Mouse (Mus musculus) hindbrain, postnatal 0 days (tissue): ENCODE results near the gene Grb10. TPM values are rescaled to one million over a fixed set of nuclear protein-coding genes. Genes with fewer than 3 reads are reported as not detected.

Experiments used
- ATAC-seq: fragments of 200-750 bp; cut with Nextera tagmentation; 2 replicates; pipeline ENCODE4 v1.8.0; 2017; ENCODE audit warnings: mild to moderate bottlenecking, moderate TSS enrichment, moderate library complexity
- DNase-seq: peaks from one replicate; pipeline ENCODE4 v3.0.0-alpha.2; 2015; ENCODE audit warnings: low spot score
- H3K27ac ChIP-seq: fragments of 300-500 bp; sonication (generic); 2 replicates; pipeline ENCODE4 v1.5.1; 2014; ENCODE audit warnings: mild to moderate bottlenecking
- H3K27me3 ChIP-seq: fragments of 300-500 bp; sonication (generic); 2 replicates; pipeline ENCODE4 v1.6.1; 2014; ENCODE audit warnings: low read length, mixed read lengths; ENCODE audit not compliant: insufficient read depth
- H3K36me3 ChIP-seq: fragments of 300-500 bp; sonication (generic); 2 replicates; pipeline ENCODE4 v1.6.1; 2014; ENCODE audit warnings: low read length, mixed read lengths; ENCODE audit not compliant: insufficient read depth
- H3K4me1 ChIP-seq: fragments of 300-500 bp; sonication (generic); 2 replicates; pipeline ENCODE4 v1.6.1; 2014; ENCODE audit warnings: antibody characterized with exemption, low read length, mixed read lengths; ENCODE audit not compliant: insufficient read depth
- H3K4me2 ChIP-seq: fragments of 300-500 bp; sonication (generic); 2 replicates; pipeline ENCODE4 v1.6.1; 2014; ENCODE audit warnings: low read depth, mild to moderate bottlenecking, low read length, moderate library complexity, mixed read lengths
- H3K4me3 ChIP-seq: fragments of 300-500 bp; sonication (generic); 2 replicates; pipeline ENCODE4 v1.5.1; 2014; ENCODE audit warnings: low read length
- H3K9ac ChIP-seq: fragments of 300-500 bp; sonication (generic); replicated peaks from 2 replicates; pipeline ENCODE4 v1.6.1; 2014; ENCODE audit warnings: mild to moderate bottlenecking, low read length, moderate library complexity, mixed read lengths
- H3K9me3 ChIP-seq: fragments of 300-500 bp; sonication (generic); 2 replicates; pipeline ENCODE4 v1.6.1; 2016; ENCODE audit warnings: low read length, mixed read lengths
- CTCF ChIP-seq: IDR thresholded peaks from 2 replicates; pipeline ENCODE4 v1.5.1; 2016; ENCODE audit warnings: antibody characterized with exemption, control low read depth, low read depth
- WGBS: fragments of 180-500 bp; shearing (Covaris S2); extraction: QIAGEN DNeasy Blood & Tissue Kit; methylation state at CpG from one replicate; pipeline ENCODE4 v1.1.7; 2014; 5-methylcytosine and 5-hydroxymethylcytosine counted together
- polyA plus RNA-seq: library from polyadenylated mRNA; unstranded; fragments of >200 nt; fragmentation: Nextera tagmentation; extraction: Ambion mirVana; gene quantifications from 2 replicates; pipeline ENCODE4 v1.2.1, GENCODE M21; 2015
- total RNA-seq: library from RNA; depleted of rRNA; stranded (reverse); fragments of >200 nt; gene quantifications from 2 replicates; pipeline ENCODE4 v1.2.3, GENCODE M21; 2014

Grb10 gene
- total and polyA plus RNA-seq, 2 experiments from 2014 or later: 48.7 to 111 TPM

DNA sequence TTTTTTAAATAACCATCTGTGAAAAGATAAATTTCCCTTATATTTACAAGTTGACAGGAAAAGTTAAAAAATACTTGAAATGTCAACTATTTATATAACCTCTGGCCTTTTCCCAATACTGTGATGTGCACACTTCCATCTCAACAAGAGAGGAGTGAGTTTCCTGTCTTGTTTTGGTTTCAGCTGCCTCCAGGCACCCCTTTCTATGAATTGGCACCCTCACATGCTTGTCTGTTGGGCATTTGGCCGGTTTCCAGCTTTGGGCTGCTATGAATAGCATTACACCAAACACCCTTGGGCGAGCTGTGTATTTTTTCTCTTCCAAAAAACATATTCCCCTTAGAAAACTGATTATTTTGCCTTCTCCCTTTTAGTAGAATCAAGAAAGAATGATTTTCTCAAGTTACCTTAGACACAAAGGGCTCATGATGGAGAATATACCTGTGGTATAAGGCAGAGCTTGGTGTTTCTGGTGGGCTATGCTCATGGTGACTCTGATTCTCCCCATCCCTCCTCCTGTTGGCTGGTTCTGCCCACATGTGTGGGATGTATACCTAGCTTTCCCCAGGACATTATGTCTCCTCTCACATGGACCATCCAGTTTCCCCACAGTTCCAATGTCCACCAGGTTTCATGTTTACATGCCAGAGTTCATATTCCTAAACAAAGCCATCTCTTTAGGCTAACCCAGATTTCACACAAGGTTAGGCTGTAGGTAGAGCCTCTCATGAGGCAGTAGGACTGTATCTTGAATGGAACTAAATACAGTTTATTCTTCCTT is 10.3 kb upstream of the Grb10 start:
- H3K4me2 ChIP-seq: no peak overlapping the region
- no peaks in the 10 kb centered on the region for H3K9me3 ChIP-seq
- H3K27me3 ChIP-seq: no peaks in the 10 kb centered on the region
- no peak overlapping the region for H3K27ac ChIP-seq
- H3K36me3 ChIP-seq: no peaks in the 10 kb centered on the region
- ATAC-seq (no peak), DNase-seq (no peak)
- no peak overlapping the region for H3K9ac ChIP-seq
- TF ChIP-seq CTCF: no peak
- H3K4me3 ChIP-seq: no peak overlapping the region
- no peaks in the 10 kb centered on the region for H3K4me1 ChIP-seq
- WGBS: 55% methylated on average over 2 of the region's 2 CpGs

- no peaks in the 10 kb centered on the region for H3K36me3 ChIP-seq
Observed at GRCm38 (mm10) chr11:12048135-12048534, 9.7 kb upstream of the Grb10 start.

GRCm38 (mm10) chr11:12044245-12044644 is 5.8 kb upstream of the Grb10 start:
- WGBS: 56% methylated on average over 3 of the region's 3 CpGs
- TF ChIP-seq CTCF: no peak
- ATAC-seq: no peak
- Histone ChIP-seq H3K9ac (no peak overlapping the region), H3K4me2 (no peak overlapping the region), H3K9me3 (no peaks in the 10 kb centered on the region), H3K27me3 (peaks cover 23% of the 10 kb centered on the region), H3K27ac (no peak overlapping the region), H3K4me1 (no peaks in the 10 kb centered on the region), H3K36me3 (no peaks in the 10 kb centered on the region), H3K4me3 (no peak overlapping the region)
- no peak for DNase-seq

More at GRCm38 (mm10) chr11:12048135-12048534, 9.7 kb upstream of the Grb10 start:
- Histone ChIP-seq H3K4me1 (no peaks in the 10 kb centered on the region), H3K9me3 (no peaks in the 10 kb centered on the region), H3K4me2 (no peak overlapping the region), H3K27me3 (0 out of 2 replicates have a peak, but pooled peaks cover 1% of the 10 kb centered on the region), H3K9ac (no peak overlapping the region), H3K27ac (no peak overlapping the region), H3K4me3 (no peak overlapping the region)
- TF ChIP-seq CTCF: no peak
- ATAC-seq (no peak), DNase-seq (no peak)
- 72% methylated on average over 1 of the region's 1 CpGs for WGBS

DNA sequence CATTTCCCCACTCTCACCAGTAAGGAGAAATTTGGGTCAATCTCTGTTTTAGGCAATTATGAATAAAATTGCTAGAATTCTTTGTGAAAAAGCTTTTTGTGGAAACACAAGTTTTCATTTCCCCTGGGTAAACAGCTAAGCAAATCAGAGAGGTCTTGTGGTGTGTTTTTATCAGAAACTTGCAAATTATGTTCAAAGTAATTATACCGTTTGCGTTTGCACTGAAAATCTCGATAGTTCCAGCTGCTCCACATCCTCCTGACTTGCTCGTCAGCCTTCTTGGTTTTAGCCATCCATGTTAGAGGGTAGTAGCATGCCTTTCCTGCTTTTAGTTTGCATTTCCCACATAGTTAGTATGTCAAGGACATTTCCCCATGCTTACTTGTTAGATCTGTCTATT is 3.3 kb upstream of the Grb10 start:
- Histone ChIP-seq H3K9ac (no peak overlapping the region), H3K27ac (no peak overlapping the region), H3K36me3 (no peaks in the 10 kb centered on the region), H3K4me1 (no peaks in the 10 kb centered on the region), H3K4me2 (no peak overlapping the region), H3K9me3 (no peaks in the 10 kb centered on the region), H3K27me3 (peaks cover 47% of the 10 kb centered on the region), H3K4me3 (no peak overlapping the region)
- WGBS: 82% methylated on average over 4 of the region's 4 CpGs
- TF ChIP-seq CTCF: no peak
- no peak for DNase-seq
- ATAC-seq: no peak

DNA sequence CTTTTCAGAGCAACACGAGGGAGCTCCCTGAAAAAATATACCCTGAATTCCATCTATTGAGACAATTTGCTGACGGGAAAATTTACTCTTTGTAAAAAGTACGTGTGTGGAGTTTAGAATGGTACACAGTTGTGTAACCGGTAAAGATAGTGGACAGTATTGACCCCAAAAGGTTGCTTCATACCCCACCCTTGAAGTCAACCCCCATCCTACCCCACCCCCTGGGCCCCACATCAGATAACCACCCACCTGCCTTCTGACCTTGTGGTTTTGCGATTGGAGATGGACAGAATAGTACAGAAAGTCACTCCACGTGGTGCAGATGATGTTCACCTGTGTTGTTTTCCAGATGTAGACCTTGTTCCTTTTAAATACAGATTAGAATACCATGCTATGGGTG is 2.9 kb upstream of the Grb10 start:
- TF ChIP-seq CTCF: no peak
- no peak for ATAC-seq
- peaks cover 51% of the 10 kb centered on the region for H3K27me3 ChIP-seq
- no peak overlapping the region for H3K27ac ChIP-seq
- no peak for DNase-seq
- H3K4me1 ChIP-seq: no peaks in the 10 kb centered on the region
- no peak overlapping the region for H3K4me2 ChIP-seq
- WGBS: 82% methylated on average over 6 of the region's 6 CpGs
- H3K9me3 ChIP-seq: no peaks in the 10 kb centered on the region
- H3K9ac ChIP-seq: no peak overlapping the region
- H3K4me3 ChIP-seq: no peak overlapping the region
- no peaks in the 10 kb centered on the region for H3K36me3 ChIP-seq

DNA sequence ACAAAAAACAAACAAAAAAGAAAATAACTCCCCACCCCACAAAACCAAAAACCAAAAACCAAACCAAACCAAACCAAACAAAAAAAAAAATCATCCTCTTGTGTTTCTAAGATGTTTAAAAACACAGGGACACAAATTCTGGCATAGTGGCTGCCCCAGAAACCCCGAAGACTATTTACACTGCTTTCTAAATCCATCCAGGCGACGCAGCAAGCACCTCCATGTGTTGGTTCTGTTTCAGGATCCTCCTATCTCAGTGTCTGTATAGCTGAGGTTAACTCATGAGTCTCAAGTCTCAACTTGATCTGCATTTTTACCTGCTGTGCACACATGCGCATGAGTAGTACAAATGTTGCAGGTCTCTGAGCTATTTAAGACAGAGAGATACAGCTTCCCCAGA is 1.9 kb upstream of the Grb10 start:
- Histone ChIP-seq H3K4me2 (no peak overlapping the region), H3K9ac (no peak overlapping the region), H3K9me3 (no peaks in the 10 kb centered on the region), H3K27me3 (peaks cover 61% of the 10 kb centered on the region), H3K4me3 (no peak overlapping the region), H3K4me1 (no peaks in the 10 kb centered on the region), H3K36me3 (no peaks in the 10 kb centered on the region), H3K27ac (no peak overlapping the region)
- no peak for DNase-seq
- TF ChIP-seq CTCF: no peak
- 92% methylated on average over 4 of the region's 4 CpGs for WGBS
- no peak for ATAC-seq

DNA sequence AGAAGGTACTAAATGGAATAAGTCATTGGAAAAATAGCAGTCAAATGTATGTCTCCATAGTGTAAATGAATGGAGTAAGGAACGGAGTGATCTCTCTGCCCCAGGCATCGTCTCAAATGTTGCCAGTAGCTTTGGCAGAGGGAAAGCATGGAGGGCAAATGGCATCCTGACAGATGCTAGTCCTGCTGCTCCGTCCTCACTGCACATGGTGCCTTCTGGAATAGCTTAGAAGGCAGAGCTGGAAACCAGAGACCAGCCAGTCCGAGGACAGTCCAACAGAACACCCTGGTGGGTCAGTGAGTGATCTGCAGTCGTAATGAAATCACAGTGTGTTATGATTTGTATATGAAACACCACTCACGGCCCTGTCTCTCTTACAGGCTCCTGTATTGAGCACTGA is 1.3 kb upstream of the Grb10 start:
- DNase-seq: peak; percentile 64
- peak; percentile 70 for ATAC-seq
- WGBS: 46% methylated on average over 6 of the region's 6 CpGs
- Histone ChIP-seq H3K27ac (no peak overlapping the region), H3K4me3 (no peak overlapping the region), H3K9me3 (no peaks in the 10 kb centered on the region), H3K4me1 (no peaks in the 10 kb centered on the region), H3K36me3 (no peaks in the 10 kb centered on the region), H3K9ac (no peak overlapping the region), H3K27me3 (peaks cover 67% of the 10 kb centered on the region), H3K4me2 (no peak overlapping the region)
- TF ChIP-seq CTCF: peak; percentile 39
